Mouse (Mus musculus): ENCODE results near the gene Gm17027. TPM values are rescaled to one million over a fixed set of nuclear protein-coding genes. Genes with fewer than 3 reads are reported as not detected.
"Not testable (repeated sequence)": the region's sequence is repeated elsewhere in the genome, so short reads cannot be mapped to it uniquely, and the experiment has no call there.

The Gm17027 gene
- total RNA-seq (2012; rRNA removed) (not detected in 2 replicates), total RNA-seq (2014; rRNA removed) (not detected in 2 replicates), polyA plus RNA-seq (2012; ENCODE audit: insufficient read length, low read depth) (not detected in 2 replicates)

DNA sequence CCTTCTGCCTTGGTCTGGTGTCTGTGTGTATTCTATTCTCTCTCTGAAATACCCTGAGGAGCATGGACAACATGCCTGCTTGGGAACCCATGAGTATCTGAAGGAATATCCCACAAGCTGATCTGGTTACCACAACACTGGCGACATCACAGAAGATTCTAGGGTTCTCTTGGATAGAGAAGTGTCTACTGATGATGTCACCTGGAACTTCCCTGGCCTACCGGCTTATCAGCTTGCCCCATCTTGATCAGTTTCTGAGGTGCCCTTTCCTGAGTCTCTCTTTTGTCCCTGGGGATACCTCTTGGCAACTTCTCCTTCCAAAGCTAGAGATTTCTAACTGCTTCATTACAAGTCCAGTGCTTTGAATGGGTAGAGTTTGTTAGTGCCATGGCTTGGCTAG lies at the start of gene Gm17027:
Gm17027 (minus strand) TSS at position 101 of the 400 bp plus-strand sequence.
- H3K9ac ChIP-seq (ENCODE audit: insufficient read depth, low read depth); H3K79me2 ChIP-seq (replicated peaks; ENCODE audit: control insufficient read depth, extremely low read depth, insufficient read depth, poor library complexity, severe bottlenecking); DNase-seq (ENCODE audit: extremely low read depth); H3K27ac ChIP-seq (ENCODE audit: insufficient read depth, low read depth); H3K27me3 ChIP-seq (replicated peaks); H3K4me3 ChIP-seq (replicated peaks in 1 of 3; ENCODE audit: low read depth in 2 of 3, low read length in 2 of 3, poor library complexity in 1 of 3); H3K4me1 ChIP-seq (ENCODE audit: control insufficient read depth in 1 of 2, insufficient read depth in 2 of 2); H3K9me3 ChIP-seq (replicated peaks; ENCODE audit: low read length); dilution Hi-C loops (cut with MboI; ENCODE audit: extremely low pct_ligation_motif_present, extremely low pct_unique_long_range_greater_than_20kb, low sequenced_read_pairs); H3K36me3 ChIP-seq (replicated peaks in 1 of 2; ENCODE audit: control insufficient read depth in 1 of 2, insufficient read depth in 1 of 2, low read length in 1 of 2); in situ Hi-C loops (cut with MboI; ENCODE audit: low pct_ligation_motif_present, low pct_unique_long_range_greater_than_20kb, low sequenced_read_pairs); H3K4me2 ChIP-seq (ENCODE audit: insufficient read depth, low read depth, poor library complexity, severe bottlenecking): not testable (repeated sequence)

DNA sequence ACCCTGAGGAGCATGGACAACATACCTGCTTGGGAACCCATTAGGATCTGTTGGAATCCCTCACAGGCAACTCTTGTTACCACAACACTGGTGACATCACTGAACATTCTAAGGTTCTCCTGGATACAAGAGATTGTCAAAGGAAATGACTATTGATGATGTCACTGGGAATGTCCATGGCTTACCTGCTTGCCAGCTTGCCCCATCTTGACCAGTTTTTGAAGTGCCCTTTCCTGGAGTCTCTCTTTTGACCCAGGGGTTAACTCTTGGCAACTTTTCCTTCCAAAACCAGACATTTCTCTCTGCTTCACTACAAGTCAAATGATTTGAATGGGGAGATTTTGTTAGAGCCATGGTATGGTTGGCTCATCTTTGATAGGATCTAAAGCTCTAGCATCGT lies 28.3 kb upstream of the Gm17027 start, which contains the start of gene Gm3573:
Gm3573 (minus strand) TSS at position 101 of the 400 bp plus-strand sequence.
- H3K4me3 ChIP-seq (replicated peaks in 1 of 3; ENCODE audit: low read depth in 2 of 3, low read length in 2 of 3, poor library complexity in 1 of 3); H3K4me2 ChIP-seq (ENCODE audit: insufficient read depth, low read depth, poor library complexity, severe bottlenecking); dilution Hi-C loops (cut with MboI; ENCODE audit: extremely low pct_ligation_motif_present, extremely low pct_unique_long_range_greater_than_20kb, low sequenced_read_pairs); DNase-seq (ENCODE audit: extremely low read depth); H3K9me3 ChIP-seq (replicated peaks; ENCODE audit: low read length); in situ Hi-C loops (cut with MboI; ENCODE audit: low pct_ligation_motif_present, low pct_unique_long_range_greater_than_20kb, low sequenced_read_pairs); H3K4me1 ChIP-seq (ENCODE audit: control insufficient read depth in 1 of 2, insufficient read depth in 2 of 2); H3K27ac ChIP-seq (ENCODE audit: insufficient read depth, low read depth); H3K36me3 ChIP-seq (replicated peaks in 1 of 2; ENCODE audit: control insufficient read depth in 1 of 2, insufficient read depth in 1 of 2, low read length in 1 of 2); H3K9ac ChIP-seq (ENCODE audit: insufficient read depth, low read depth); H3K79me2 ChIP-seq (replicated peaks; ENCODE audit: control insufficient read depth, extremely low read depth, insufficient read depth, poor library complexity, severe bottlenecking); H3K27me3 ChIP-seq (replicated peaks): not testable (repeated sequence)

DNA sequence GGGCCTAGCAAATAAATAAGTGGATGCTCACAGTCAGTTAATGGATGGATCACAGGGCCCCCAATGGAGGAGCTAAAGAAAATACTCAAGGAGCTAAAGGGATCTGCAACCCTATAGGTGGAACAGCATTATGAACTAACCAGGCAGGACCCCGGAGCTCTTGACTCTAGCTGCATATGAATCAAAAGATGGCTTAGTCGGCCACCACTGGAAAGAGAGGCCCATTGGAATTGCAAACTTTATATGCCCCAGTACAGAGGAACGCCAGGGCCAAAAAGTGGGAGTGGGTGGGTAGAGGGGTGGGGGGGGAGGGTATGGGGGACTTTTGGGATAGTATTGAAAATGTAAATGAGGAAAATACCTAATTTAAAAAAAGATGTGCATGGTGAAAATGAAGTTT lies 21.5 kb upstream of the Gm17027 start:
- H3K4me2 ChIP-seq (ENCODE audit: insufficient read depth, low read depth, poor library complexity, severe bottlenecking); in situ Hi-C loops (cut with MboI; ENCODE audit: low pct_ligation_motif_present, low pct_unique_long_range_greater_than_20kb, low sequenced_read_pairs); H3K4me1 ChIP-seq (ENCODE audit: control insufficient read depth in 1 of 2, insufficient read depth in 2 of 2); H3K36me3 ChIP-seq (replicated peaks in 1 of 2; ENCODE audit: control insufficient read depth in 1 of 2, insufficient read depth in 1 of 2, low read length in 1 of 2); H3K9me3 ChIP-seq (replicated peaks; ENCODE audit: low read length); H3K4me3 ChIP-seq (replicated peaks in 1 of 3; ENCODE audit: low read depth in 2 of 3, low read length in 2 of 3, poor library complexity in 1 of 3); H3K9ac ChIP-seq (ENCODE audit: insufficient read depth, low read depth); H3K79me2 ChIP-seq (replicated peaks; ENCODE audit: control insufficient read depth, extremely low read depth, insufficient read depth, poor library complexity, severe bottlenecking); DNase-seq (ENCODE audit: extremely low read depth); dilution Hi-C loops (cut with MboI; ENCODE audit: extremely low pct_ligation_motif_present, extremely low pct_unique_long_range_greater_than_20kb, low sequenced_read_pairs); H3K27me3 ChIP-seq (replicated peaks); H3K27ac ChIP-seq (ENCODE audit: insufficient read depth, low read depth): not testable (repeated sequence)

DNA sequence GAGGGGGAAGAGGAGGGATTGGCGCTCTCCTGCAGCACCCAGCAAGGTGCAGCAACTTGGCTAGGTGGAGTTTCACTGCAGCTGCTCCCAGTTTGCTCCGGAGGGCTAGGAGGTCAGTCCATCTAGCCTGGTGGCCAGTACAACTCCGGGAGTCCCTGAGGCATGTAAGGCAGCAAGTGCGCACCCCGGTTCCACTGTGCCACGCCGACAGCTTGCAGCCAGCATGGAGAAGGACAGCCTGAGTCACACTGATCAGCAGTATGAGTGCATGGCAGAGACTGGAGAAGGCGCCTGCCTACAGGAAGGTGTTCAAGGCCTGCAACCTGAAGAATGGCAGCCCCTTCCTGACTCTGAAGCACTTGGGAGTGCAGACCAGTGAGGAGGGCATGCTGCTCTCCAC lies 27.9 kb downstream of the Gm17027 start:
- DNase-seq (ENCODE audit: extremely low read depth); H3K9ac ChIP-seq (ENCODE audit: insufficient read depth, low read depth); dilution Hi-C loops (cut with MboI; ENCODE audit: extremely low pct_ligation_motif_present, extremely low pct_unique_long_range_greater_than_20kb, low sequenced_read_pairs); H3K4me2 ChIP-seq (ENCODE audit: insufficient read depth, low read depth, poor library complexity, severe bottlenecking); H3K27ac ChIP-seq (ENCODE audit: insufficient read depth, low read depth); H3K27me3 ChIP-seq (replicated peaks); in situ Hi-C loops (cut with MboI; ENCODE audit: low pct_ligation_motif_present, low pct_unique_long_range_greater_than_20kb, low sequenced_read_pairs); H3K36me3 ChIP-seq (replicated peaks in 1 of 2; ENCODE audit: control insufficient read depth in 1 of 2, insufficient read depth in 1 of 2, low read length in 1 of 2); H3K4me3 ChIP-seq (replicated peaks in 1 of 3; ENCODE audit: low read depth in 2 of 3, low read length in 2 of 3, poor library complexity in 1 of 3); H3K9me3 ChIP-seq (replicated peaks; ENCODE audit: low read length); H3K4me1 ChIP-seq (ENCODE audit: control insufficient read depth in 1 of 2, insufficient read depth in 2 of 2); H3K79me2 ChIP-seq (replicated peaks; ENCODE audit: control insufficient read depth, extremely low read depth, insufficient read depth, poor library complexity, severe bottlenecking): not testable (repeated sequence)

DNA sequence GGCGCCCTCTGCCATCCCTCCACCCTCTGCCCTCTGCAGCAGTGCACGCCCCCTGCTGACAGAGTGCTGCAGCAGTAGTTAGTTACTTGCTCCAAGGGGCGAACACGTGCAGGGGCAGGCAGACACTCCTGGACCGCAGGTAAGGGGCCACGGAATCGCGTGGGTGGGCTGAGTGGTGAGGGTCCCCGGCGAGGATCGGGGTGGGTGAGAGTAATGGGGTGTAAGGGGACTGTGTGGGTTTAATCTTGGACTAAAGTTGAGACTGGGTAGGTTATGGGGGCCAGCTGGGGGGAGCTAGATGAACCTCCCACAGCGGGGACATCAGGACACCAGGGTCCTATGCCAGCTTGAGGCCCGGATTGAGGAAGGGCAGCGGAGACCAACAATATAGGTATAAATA lies 28.6 kb downstream of the Gm17027 start:
- DNase-seq (ENCODE audit: extremely low read depth); H3K27ac ChIP-seq (ENCODE audit: insufficient read depth, low read depth); dilution Hi-C loops (cut with MboI; ENCODE audit: extremely low pct_ligation_motif_present, extremely low pct_unique_long_range_greater_than_20kb, low sequenced_read_pairs); H3K79me2 ChIP-seq (replicated peaks; ENCODE audit: control insufficient read depth, extremely low read depth, insufficient read depth, poor library complexity, severe bottlenecking); in situ Hi-C loops (cut with MboI; ENCODE audit: low pct_ligation_motif_present, low pct_unique_long_range_greater_than_20kb, low sequenced_read_pairs); H3K27me3 ChIP-seq (replicated peaks); H3K9ac ChIP-seq (ENCODE audit: insufficient read depth, low read depth); H3K4me3 ChIP-seq (replicated peaks in 1 of 3; ENCODE audit: low read depth in 2 of 3, low read length in 2 of 3, poor library complexity in 1 of 3); H3K36me3 ChIP-seq (replicated peaks in 1 of 2; ENCODE audit: control insufficient read depth in 1 of 2, insufficient read depth in 1 of 2, low read length in 1 of 2); H3K4me1 ChIP-seq (ENCODE audit: control insufficient read depth in 1 of 2, insufficient read depth in 2 of 2); H3K4me2 ChIP-seq (ENCODE audit: insufficient read depth, low read depth, poor library complexity, severe bottlenecking); H3K9me3 ChIP-seq (replicated peaks; ENCODE audit: low read length): not testable (repeated sequence)

DNA sequence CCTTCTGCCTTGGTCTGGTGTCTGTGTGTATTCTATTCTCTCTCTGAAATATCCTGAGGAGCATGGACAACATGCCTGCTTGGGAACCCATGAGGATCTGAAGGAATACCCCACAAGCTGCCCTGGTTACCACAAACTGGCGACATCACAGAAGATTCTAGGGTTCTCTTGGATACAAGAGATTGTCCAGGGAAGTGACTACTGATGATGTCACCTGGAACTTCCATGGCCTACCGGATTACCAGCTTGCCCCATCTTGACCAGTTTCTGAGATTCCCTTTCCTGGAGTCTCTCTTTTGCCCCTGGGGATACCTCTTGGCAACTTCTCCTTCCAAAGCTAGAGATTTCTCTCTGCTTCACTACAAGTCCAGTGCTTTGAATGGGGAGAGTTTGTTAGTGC lies 45.2 kb downstream of the Gm17027 start, which contains the start of gene Gm7951:
Gm7951 (minus strand) TSS at position 101 of the 400 bp plus-strand sequence.
- in situ Hi-C loops (cut with MboI; ENCODE audit: low pct_ligation_motif_present, low pct_unique_long_range_greater_than_20kb, low sequenced_read_pairs); DNase-seq (ENCODE audit: extremely low read depth); H3K9ac ChIP-seq (ENCODE audit: insufficient read depth, low read depth); H3K9me3 ChIP-seq (replicated peaks; ENCODE audit: low read length); H3K4me3 ChIP-seq (replicated peaks in 1 of 3; ENCODE audit: low read depth in 2 of 3, low read length in 2 of 3, poor library complexity in 1 of 3); H3K36me3 ChIP-seq (replicated peaks in 1 of 2; ENCODE audit: control insufficient read depth in 1 of 2, insufficient read depth in 1 of 2, low read length in 1 of 2); H3K79me2 ChIP-seq (replicated peaks; ENCODE audit: control insufficient read depth, extremely low read depth, insufficient read depth, poor library complexity, severe bottlenecking); H3K27me3 ChIP-seq (replicated peaks); H3K4me1 ChIP-seq (ENCODE audit: control insufficient read depth in 1 of 2, insufficient read depth in 2 of 2); dilution Hi-C loops (cut with MboI; ENCODE audit: extremely low pct_ligation_motif_present, extremely low pct_unique_long_range_greater_than_20kb, low sequenced_read_pairs); H3K27ac ChIP-seq (ENCODE audit: insufficient read depth, low read depth); H3K4me2 ChIP-seq (ENCODE audit: insufficient read depth, low read depth, poor library complexity, severe bottlenecking): not testable (repeated sequence)

Measured in CH12.LX (cell line).